Mouse (Mus musculus) lung, embryonic 14.5 days (tissue): ENCODE data around the gene Mymx. TPM values are rescaled to one million over a fixed set of nuclear protein-coding genes. Genes with fewer than 3 reads are reported as not detected.
A peak's percentile ranks its signal among the peaks of the same experiment; 100 is the strongest.

Experiments
- ATAC-seq: fragments of 200-750 bp; cut with Nextera tagmentation; 2 replicates; pipeline ENCODE4 v1.8.0; 2017; ENCODE audit warnings: mild to moderate bottlenecking, moderate TSS enrichment, moderate library complexity; ENCODE audit not compliant: insufficient read depth
- DNase-seq: peaks from one replicate; pipeline ENCODE4 v3.0.0-alpha.2; 2015
- H3K27ac ChIP-seq: fragments of 300-500 bp; sonication (generic); 2 replicates; pipeline ENCODE4 v1.5.1; 2014; ENCODE audit warnings: low read depth, mild to moderate bottlenecking, moderate library complexity
- H3K27me3 ChIP-seq: fragments of 300-500 bp; sonication (generic); 2 replicates; pipeline ENCODE4 v1.6.1; 2014; ENCODE audit warnings: low read length, control low read depth; ENCODE audit not compliant: insufficient read depth
- H3K36me3 ChIP-seq: fragments of 300-500 bp; sonication (generic); 2 replicates; pipeline ENCODE4 v1.6.1; 2014; ENCODE audit warnings: control low read depth; ENCODE audit not compliant: insufficient read depth
- H3K4me1 ChIP-seq: fragments of 300-500 bp; sonication (generic); 2 replicates; pipeline ENCODE4 v1.6.1; 2014; ENCODE audit warnings: antibody characterized with exemption, control low read depth; ENCODE audit not compliant: insufficient read depth
- H3K4me2 ChIP-seq: fragments of 300-500 bp; sonication (generic); 2 replicates; pipeline ENCODE4 v1.6.1; 2014; ENCODE audit warnings: mild to moderate bottlenecking
- H3K4me3 ChIP-seq: fragments of 300-500 bp; sonication (generic); 2 replicates; pipeline ENCODE4 v1.5.1; 2014; ENCODE audit warnings: low read depth, low read length
- H3K9ac ChIP-seq: fragments of 300-500 bp; sonication (generic); 2 replicates; pipeline ENCODE4 v1.6.1; 2014
- H3K9me3 ChIP-seq: fragments of 300-500 bp; sonication (generic); 2 replicates; pipeline ENCODE4 v1.6.1; 2016; ENCODE audit warnings: low read depth, low read length, control low read depth
- CTCF ChIP-seq: IDR thresholded peaks from 2 replicates; pipeline ENCODE4 v1.5.1; 2016; ENCODE audit warnings: antibody characterized with exemption, low read depth
- WGBS: fragments of 180-500 bp; shearing (Covaris S2); extraction: QIAGEN DNeasy Blood & Tissue Kit; methylation state at CpG from one replicate; pipeline ENCODE4 v1.1.7; 2014; 5-methylcytosine and 5-hydroxymethylcytosine counted together
- polyA plus RNA-seq: library from polyadenylated mRNA; unstranded; fragments of >200 nt; fragmentation: Nextera tagmentation; extraction: Ambion mirVana; gene quantifications from 2 replicates; pipeline ENCODE4 v1.2.1, GENCODE M21; 2014

The Mymx gene
- polyA plus RNA-seq = not detected in 2 replicates

DNA sequence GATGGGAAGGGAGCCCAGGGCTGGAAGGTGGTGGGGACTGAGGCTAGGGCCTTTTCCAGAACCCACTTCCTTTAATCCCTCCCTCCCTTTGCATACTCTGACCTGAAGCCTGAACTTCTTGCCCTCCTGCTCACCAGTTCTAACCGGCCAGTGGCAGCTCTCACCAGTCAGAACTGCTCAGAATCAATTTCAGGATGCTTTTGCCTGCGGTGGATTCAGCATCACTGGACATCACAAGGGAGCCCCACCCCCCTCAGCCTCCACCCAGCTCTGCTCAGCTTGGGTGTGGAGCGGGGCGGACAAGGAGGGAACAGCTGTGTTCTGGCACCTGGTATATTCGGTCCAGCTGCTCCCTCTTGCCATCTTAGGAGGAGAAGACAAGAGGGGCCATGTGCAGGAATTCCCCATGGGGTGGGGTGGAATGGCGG lies at the start of gene Mymx:
Mymx (minus strand) TSS at position 226 of the 428 bp plus-strand sequence.
- Histone ChIP-seq H3K4me2 (peak within 1 kb of the TSS; percentile 25; the same call in 1 of the 2 replicates), H3K4me1 (peaks cover 12% of the 10 kb centered on the region), H3K27ac (no peak within 1 kb of the TSS), H3K4me3 (no peak within 1 kb of the TSS), H3K27me3 (peaks cover 19% of the 10 kb centered on the region; the same call in 1 of the 2 replicates), H3K9me3 (no peaks in the 10 kb centered on the region), H3K9ac (peak within 1 kb of the TSS; percentile 28), H3K36me3 (no peaks in the 10 kb centered on the region)
- TF ChIP-seq CTCF = no peak
- no peak for DNase-seq
- no peak for ATAC-seq
- 41% methylated on average over 6 of the region's 6 CpGs for WGBS

- H3K27me3 ChIP-seq = no peaks in the 10 kb centered on the region
- ATAC-seq (no peak), DNase-seq (no peak)
- no peaks in the 10 kb centered on the region for H3K4me1 ChIP-seq
- no peak overlapping the region for H3K27ac ChIP-seq
- H3K9ac ChIP-seq = no peak overlapping the region
- H3K4me2 ChIP-seq = no peak overlapping the region
- peak; percentile 23 for TF ChIP-seq CTCF
- no peak overlapping the region for H3K4me3 ChIP-seq
- no peaks in the 10 kb centered on the region for H3K9me3 ChIP-seq
- WGBS = 90% methylated on average over 4 of the region's 4 CpGs
- H3K36me3 ChIP-seq = no peaks in the 10 kb centered on the region
Observed at GRCm38 (mm10) chr17:45644185-45644584, 42.3 kb upstream of the Mymx start.

DNA sequence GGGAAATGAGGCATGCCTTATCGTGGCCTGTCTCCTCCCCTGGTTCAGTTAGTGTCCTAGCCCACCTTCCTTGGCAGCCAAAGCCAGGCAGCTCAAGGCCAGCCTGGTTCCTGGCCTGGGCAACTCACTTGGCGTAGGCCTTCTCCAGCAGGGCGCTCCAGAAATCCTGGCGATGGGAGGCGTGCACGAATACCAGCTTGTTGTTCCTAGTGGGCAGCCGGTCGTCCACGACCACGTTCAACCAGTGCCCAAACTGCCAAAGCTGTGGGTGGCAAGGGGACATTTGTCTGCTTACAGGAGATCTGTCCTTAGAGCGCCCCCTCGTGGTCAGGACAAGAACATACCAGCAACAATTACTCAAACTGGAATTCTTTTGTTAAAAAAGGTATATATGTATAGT lies 40.8 kb upstream of the Mymx start:
- H3K9me3 ChIP-seq = no peaks in the 10 kb centered on the region
- H3K9ac ChIP-seq = peak overlapping the region; percentile 6; the same call in 1 of the 2 replicates
- H3K4me3 ChIP-seq = no peak overlapping the region
- H3K4me1 ChIP-seq = no peaks in the 10 kb centered on the region
- peak; percentile 83 for DNase-seq
- H3K4me2 ChIP-seq = no peak overlapping the region
- no peaks in the 10 kb centered on the region for H3K27me3 ChIP-seq
- H3K36me3 ChIP-seq = no peaks in the 10 kb centered on the region
- 0 out of 2 replicates have a peak, but pooled peaks have one; percentile 24 for ATAC-seq
- no peak overlapping the region for H3K27ac ChIP-seq
- 21% methylated on average over 12 of the region's 12 CpGs for WGBS
- TF ChIP-seq CTCF = peak; percentile 92

DNA sequence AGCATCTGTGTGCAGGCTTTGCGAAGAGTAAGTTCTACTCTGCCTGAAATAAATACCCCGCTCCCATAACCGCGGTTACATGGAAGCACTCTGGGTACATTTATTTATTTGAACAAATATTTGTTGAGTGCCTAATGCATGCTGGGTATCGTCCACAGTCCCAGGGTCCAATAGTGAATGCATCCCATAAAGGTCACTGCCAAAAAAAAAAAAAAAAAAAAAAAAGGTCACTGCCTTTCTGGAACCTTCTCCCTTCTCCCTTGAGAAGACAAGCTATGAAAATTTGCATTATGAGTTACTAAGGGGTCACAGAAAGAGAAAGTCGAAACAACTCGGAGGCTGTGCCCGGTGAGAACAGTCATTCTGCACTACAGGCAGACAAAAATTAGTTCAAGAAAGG lies 40.1 kb upstream of the Mymx start:
- 80% methylated on average over 8 of the region's 8 CpGs for WGBS
- H3K9me3 ChIP-seq = no peaks in the 10 kb centered on the region
- no peaks in the 10 kb centered on the region for H3K27me3 ChIP-seq

DNA sequence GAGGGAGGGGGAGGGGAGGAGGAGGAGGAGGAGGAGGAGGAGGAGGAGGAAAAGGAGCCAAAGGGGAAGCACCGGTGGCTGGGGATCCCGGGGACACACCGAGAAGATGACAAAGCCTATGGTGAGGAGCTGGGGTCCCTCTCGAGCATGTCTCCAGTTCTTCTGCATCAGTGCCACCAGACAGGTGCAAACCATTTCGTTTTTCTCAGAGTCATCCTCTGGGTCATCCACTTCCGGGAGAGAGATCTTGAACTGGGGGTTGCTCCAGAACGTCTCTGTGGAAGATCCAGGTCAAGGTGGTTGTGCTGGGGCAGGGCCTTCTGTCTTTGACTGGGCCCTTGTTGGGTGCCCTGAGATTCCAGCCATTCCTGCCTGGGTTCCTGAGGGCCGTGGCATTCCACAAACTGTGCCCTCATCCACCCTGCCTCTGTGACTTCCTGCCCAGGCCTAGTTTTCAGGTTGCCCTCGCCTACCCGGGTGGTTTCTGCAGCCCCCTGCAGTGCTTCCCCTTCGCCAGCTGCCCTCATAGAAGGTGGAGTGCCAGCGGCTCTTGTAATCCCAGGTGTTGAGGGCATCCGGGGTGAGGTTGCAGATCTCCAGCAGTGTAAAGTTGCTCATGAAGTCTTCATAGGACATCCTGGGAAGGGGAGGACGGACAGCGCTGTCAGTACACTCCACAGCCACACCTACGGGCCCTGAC lies 36.8 kb upstream of the Mymx start:
- Histone ChIP-seq H3K4me2 (no peak overlapping the region), H3K9ac (no peak overlapping the region), H3K27me3 (no peaks in the 10 kb centered on the region), H3K36me3 (no peaks in the 10 kb centered on the region), H3K9me3 (no peaks in the 10 kb centered on the region), H3K4me1 (no peaks in the 10 kb centered on the region), H3K4me3 (no peak overlapping the region), H3K27ac (no peak overlapping the region)
- TF ChIP-seq CTCF = no peak
- ATAC-seq (no peak), DNase-seq (no peak)
- 65% methylated on average over 16 of the region's 16 CpGs for WGBS

More for the DNA sequence above, 40.1 kb upstream of the Mymx start:
- ATAC-seq = no peak
- Histone ChIP-seq H3K4me1 (no peaks in the 10 kb centered on the region), H3K9ac (no peak overlapping the region), H3K27ac (no peak overlapping the region), H3K4me3 (no peak overlapping the region), H3K4me2 (no peak overlapping the region), H3K36me3 (no peaks in the 10 kb centered on the region)
- no peak for TF ChIP-seq CTCF
- no peak for DNase-seq

- ATAC-seq = no peak
- H3K27me3 ChIP-seq = no peaks in the 10 kb centered on the region
- no peak overlapping the region for H3K4me2 ChIP-seq
- no peak overlapping the region for H3K27ac ChIP-seq
- 77% methylated on average over 5 of the region's 5 CpGs for WGBS
- TF ChIP-seq CTCF = no peak
- no peak for DNase-seq
- H3K9me3 ChIP-seq = no peaks in the 10 kb centered on the region
- no peaks in the 10 kb centered on the region for H3K36me3 ChIP-seq
- no peak overlapping the region for H3K4me3 ChIP-seq
- H3K4me1 ChIP-seq = peaks cover 13% of the 10 kb centered on the region
- no peak overlapping the region for H3K9ac ChIP-seq
Observed at GRCm38 (mm10) chr17:45634033-45634432, 32.1 kb upstream of the Mymx start.

DNA sequence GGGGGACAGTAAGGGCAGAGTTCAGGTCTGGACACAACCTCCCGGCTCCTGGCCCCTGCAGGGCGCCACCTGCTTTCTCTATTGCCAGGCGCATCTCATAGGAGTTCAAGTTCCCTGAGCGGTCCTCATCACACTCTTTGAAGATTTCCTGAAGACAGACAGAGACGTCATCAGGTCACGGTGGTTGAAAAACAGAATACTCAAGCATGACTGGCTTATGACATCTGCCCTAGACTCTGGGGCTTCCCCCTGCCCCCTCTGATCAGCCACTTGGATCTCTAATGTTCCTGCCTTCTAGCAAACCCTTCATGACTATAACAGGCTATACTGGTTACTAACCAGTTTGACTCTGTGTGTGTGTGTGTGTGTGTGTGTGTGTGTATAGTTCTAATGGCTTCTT lies 30.0 kb upstream of the Mymx start:
- TF ChIP-seq CTCF = no peak
- 75% methylated on average over 6 of the region's 6 CpGs for WGBS

More for the DNA sequence above, 30.0 kb upstream of the Mymx start:
- Histone ChIP-seq H3K27ac (no peak overlapping the region), H3K4me3 (no peak overlapping the region), H3K4me1 (peaks cover 19% of the 10 kb centered on the region), H3K36me3 (no peaks in the 10 kb centered on the region), H3K4me2 (no peak overlapping the region), H3K27me3 (no peaks in the 10 kb centered on the region), H3K9ac (no peak overlapping the region), H3K9me3 (no peaks in the 10 kb centered on the region)
- ATAC-seq = no peak
- no peak for DNase-seq
